Mouse (Mus musculus): ENCODE measurements around the gene Dnajb12. TPM values are rescaled to one million over a fixed set of nuclear protein-coding genes. Genes with fewer than 3 reads are reported as not detected.
A peak's percentile ranks its signal among the peaks of the same experiment; 100 is the strongest.

Gene Dnajb12
- total and polyA plus RNA-seq, 2 experiments from 2014 or later = 25.7 to 47.9 TPM

DNA sequence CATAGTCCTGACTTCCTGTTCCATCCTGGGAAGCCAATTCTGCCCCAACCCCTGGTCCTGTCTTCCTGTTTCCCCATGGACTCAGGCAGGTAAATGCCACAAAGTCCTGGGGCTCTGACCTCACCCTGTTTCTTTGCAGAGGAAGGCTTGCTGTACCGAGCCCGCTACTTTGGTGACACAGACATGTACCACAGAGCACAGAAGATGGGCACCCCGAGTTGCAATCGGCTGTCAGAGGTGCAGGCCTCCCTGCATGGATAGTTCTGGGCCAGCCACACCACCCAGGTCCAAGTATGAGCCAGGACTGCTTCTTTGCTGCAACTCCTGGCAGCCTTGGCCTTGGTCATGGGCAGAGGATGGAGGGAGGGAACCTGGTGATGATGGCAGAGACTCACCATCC, 16.9 kb downstream of the Dnajb12 start:
- H3K9ac ChIP-seq (replicated peaks; ENCODE audit: low read length, poor library complexity, severe bottlenecking) = no peak overlapping the region
- no peak overlapping the region; the same call in 1 of the 2 replicates for H3K4me2 ChIP-seq (ENCODE audit: low read depth, low read length, poor library complexity, severe bottlenecking)
- H3K9me3 ChIP-seq (ENCODE audit: low read length) = no peaks in the 10 kb centered on the region
- H3K4me3 ChIP-seq (ENCODE audit: low read depth, low read length) = no peak overlapping the region
- DNase-seq (ENCODE audit: low spot score) (no peak), ATAC-seq (ENCODE audit: low FRiP score) (no peak)
- H3K27ac ChIP-seq (ENCODE audit: low read depth, low read length) = peak overlapping the region; percentile 93
- WGBS = 90% methylated on average over 4 of the region's 4 CpGs
- no peak for TF ChIP-seq CTCF (IDR thresholded peaks at IDR 0.05)
- no peaks in the 10 kb centered on the region for H3K27me3 ChIP-seq (ENCODE audit: insufficient read depth, low read length)
- peaks cover 33% of the 10 kb centered on the region for H3K36me3 ChIP-seq (ENCODE audit: insufficient read depth, low read length)
- H3K4me1 ChIP-seq (ENCODE audit: insufficient read depth, low read length) = peaks cover 38% of the 10 kb centered on the region

- Histone ChIP-seq H3K4me1 (ENCODE audit: insufficient read depth, low read length) (peaks cover 38% of the 10 kb centered on the region), H3K9ac (replicated peaks; ENCODE audit: low read length, poor library complexity, severe bottlenecking) (peak overlapping the region; percentile 29; the same call in 1 of the 2 replicates), H3K27ac (ENCODE audit: low read depth, low read length) (peak overlapping the region; percentile 93), H3K27me3 (ENCODE audit: insufficient read depth, low read length) (no peaks in the 10 kb centered on the region), H3K4me2 (ENCODE audit: low read depth, low read length, poor library complexity, severe bottlenecking) (peak overlapping the region; percentile 18; the same call in 1 of the 2 replicates), H3K4me3 (ENCODE audit: low read depth, low read length) (no peak overlapping the region), H3K36me3 (ENCODE audit: insufficient read depth, low read length) (peaks cover 26% of the 10 kb centered on the region), H3K9me3 (ENCODE audit: low read length) (no peaks in the 10 kb centered on the region)
- no peak for TF ChIP-seq CTCF (IDR thresholded peaks at IDR 0.05)
- WGBS = 23% methylated on average over 3 of the region's 3 CpGs
- ATAC-seq (ENCODE audit: low FRiP score) = peak; percentile 8; the same call in 1 of the 2 replicates
- DNase-seq (ENCODE audit: low spot score) = peak; percentile 88
Observed at GRCm38 (mm10) chr10:59896911-59897331, 17.6 kb downstream of the Dnajb12 start.

- DNase-seq (ENCODE audit: low spot score) (peak; percentile 92), ATAC-seq (ENCODE audit: low FRiP score) (peak; percentile 16; the same call in 1 of the 2 replicates)
- TF ChIP-seq CTCF (IDR thresholded peaks at IDR 0.05) = no peak
- no peaks in the 10 kb centered on the region for H3K9me3 ChIP-seq (ENCODE audit: low read length)
- WGBS = 7% methylated on average over 5 of the region's 5 CpGs
- H3K4me1 ChIP-seq (ENCODE audit: insufficient read depth, low read length) = peaks cover 38% of the 10 kb centered on the region
- H3K4me2 ChIP-seq (ENCODE audit: low read depth, low read length, poor library complexity, severe bottlenecking) = peak overlapping the region; percentile 18; the same call in 1 of the 2 replicates
- H3K9ac ChIP-seq (replicated peaks; ENCODE audit: low read length, poor library complexity, severe bottlenecking) = peak overlapping the region; percentile 29; the same call in 1 of the 2 replicates
- peaks cover 23% of the 10 kb centered on the region for H3K36me3 ChIP-seq (ENCODE audit: insufficient read depth, low read length)
- peak overlapping the region; percentile 93 for H3K27ac ChIP-seq (ENCODE audit: low read depth, low read length)
- no peak overlapping the region for H3K4me3 ChIP-seq (ENCODE audit: low read depth, low read length)
- H3K27me3 ChIP-seq (ENCODE audit: insufficient read depth, low read length) = no peaks in the 10 kb centered on the region
Observed at GRCm38 (mm10) chr10:59897511-59897910, 18.2 kb downstream of the Dnajb12 start.

DNA sequence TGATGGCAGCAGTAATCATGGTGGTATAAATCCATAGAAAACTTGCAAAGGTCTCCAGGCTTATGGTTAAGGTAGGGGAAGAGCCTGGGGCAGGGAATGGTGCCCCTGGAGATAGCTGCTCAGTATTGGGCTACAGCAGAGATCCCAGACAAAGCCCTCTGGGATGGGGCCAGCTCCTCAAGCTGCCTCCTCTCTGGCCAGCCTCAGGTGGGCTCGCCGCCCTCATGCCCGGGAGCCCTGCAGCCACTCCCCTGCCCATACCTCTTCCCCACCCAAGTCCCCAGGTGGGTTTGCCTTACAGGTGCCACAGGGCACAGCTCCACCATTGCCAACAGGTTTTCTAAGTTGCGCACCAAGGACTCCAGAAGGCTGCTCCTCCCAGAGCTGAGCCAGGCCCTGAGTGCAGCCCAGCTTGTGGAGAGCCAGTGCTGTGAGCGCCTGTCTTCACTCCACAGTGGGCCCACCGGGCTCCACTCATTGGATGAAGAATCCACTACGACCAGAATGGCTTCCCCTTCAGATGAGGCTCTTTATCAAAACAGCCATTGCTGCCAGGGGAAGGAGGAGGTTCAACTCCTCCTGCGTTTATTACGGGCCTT, 18.9 kb downstream of the Dnajb12 start:
- peaks cover 44% of the 10 kb centered on the region for H3K4me1 ChIP-seq (ENCODE audit: insufficient read depth, low read length)

DNA sequence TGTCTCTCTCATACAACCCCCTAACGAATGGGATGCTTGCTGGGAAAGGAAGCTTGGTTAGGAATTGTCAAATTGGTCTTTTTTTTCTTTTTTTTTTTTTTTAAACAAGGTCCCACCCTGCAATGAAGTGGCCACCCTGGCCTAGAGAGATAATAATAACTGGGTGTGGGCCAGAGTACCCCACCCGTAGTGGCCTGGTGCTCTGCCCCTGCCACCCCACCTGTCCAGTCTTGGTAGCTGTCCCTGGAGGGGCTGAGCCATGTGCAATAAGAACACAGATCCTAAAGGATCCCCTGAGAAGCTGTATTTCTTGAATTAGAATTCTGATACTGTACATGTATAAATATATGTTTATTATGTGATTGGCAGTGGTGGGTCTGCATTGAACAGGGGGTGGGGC, 19.6 kb downstream of the Dnajb12 start:
- Histone ChIP-seq H3K9me3 (ENCODE audit: low read length) (no peaks in the 10 kb centered on the region), H3K9ac (replicated peaks; ENCODE audit: low read length, poor library complexity, severe bottlenecking) (0 out of 2 replicates have a peak overlapping the region, but pooled peaks have one; percentile 14), H3K4me2 (ENCODE audit: low read depth, low read length, poor library complexity, severe bottlenecking) (no peak overlapping the region), H3K4me1 (ENCODE audit: insufficient read depth, low read length) (peaks cover 45% of the 10 kb centered on the region), H3K4me3 (ENCODE audit: low read depth, low read length) (no peak overlapping the region), H3K27ac (ENCODE audit: low read depth, low read length) (peak overlapping the region; percentile 93), H3K27me3 (ENCODE audit: insufficient read depth, low read length) (no peaks in the 10 kb centered on the region), H3K36me3 (ENCODE audit: insufficient read depth, low read length) (peaks cover 20% of the 10 kb centered on the region)
- 22% methylated on average over 2 of the region's 2 CpGs for WGBS
- DNase-seq (ENCODE audit: low spot score) = no peak
- ATAC-seq (ENCODE audit: low FRiP score) = no peak
- no peak for TF ChIP-seq CTCF (IDR thresholded peaks at IDR 0.05)

More for the DNA sequence above, 18.9 kb downstream of the Dnajb12 start:
- H3K4me3 ChIP-seq (ENCODE audit: low read depth, low read length) = no peak overlapping the region
- ATAC-seq (ENCODE audit: low FRiP score) (no peak), DNase-seq (ENCODE audit: low spot score) (peak; percentile 56)
- no peaks in the 10 kb centered on the region for H3K27me3 ChIP-seq (ENCODE audit: insufficient read depth, low read length)
- WGBS = 37% methylated on average over 9 of the region's 9 CpGs
- no peak for TF ChIP-seq CTCF (IDR thresholded peaks at IDR 0.05)
- H3K9ac ChIP-seq (replicated peaks; ENCODE audit: low read length, poor library complexity, severe bottlenecking) = peak overlapping the region; percentile 33; the same call in 1 of the 2 replicates
- no peaks in the 10 kb centered on the region for H3K9me3 ChIP-seq (ENCODE audit: low read length)
- H3K4me2 ChIP-seq (ENCODE audit: low read depth, low read length, poor library complexity, severe bottlenecking) = no peak overlapping the region
- H3K36me3 ChIP-seq (ENCODE audit: insufficient read depth, low read length) = peaks cover 20% of the 10 kb centered on the region
- peak overlapping the region; percentile 93 for H3K27ac ChIP-seq (ENCODE audit: low read depth, low read length)
